Mouse (Mus musculus) monocyte, adult 5-6 weeks (primary cell): Measurements from ENCODE around the gene Gm19410. TPM values are rescaled to one million over a fixed set of nuclear protein-coding genes. Genes with fewer than 3 reads are reported as not detected.

Experiments used
- ATAC-seq: fragments of 153-309, 156-312 bp; replicated peaks from 2 replicates; pipeline ENCODE4 v1.8.0; 2017; ENCODE audit warnings: mild to moderate bottlenecking; ENCODE audit not compliant: low TSS enrichment, insufficient number of reproducible peaks, severe bottlenecking, poor library complexity, low FRiP score
- total RNA-seq: library from RNA; stranded (forward); fragments of 200-1000, 200-491, 200-594 nt; gene quantifications from 3 replicates; pipeline ENCODE4 v1.2.3, GENCODE M21; 2017

The Gm19410 gene
- total RNA-seq: not detected in 3 replicates

GRCm38 (mm10) chr8:35765499-35766193, at the start of gene Gm19410:
TSS of gene Gm19410 (plus strand) at chr8:35765790.
- ATAC-seq: no peak

- ATAC-seq: no peak
Measured at GRCm38 (mm10) chr8:35730776-35731175, 34.8 kb upstream of the Gm19410 start.

- ATAC-seq: no peak
Measured at GRCm38 (mm10) chr8:35735438-35735837, 30.2 kb upstream of the Gm19410 start.

- no peak for ATAC-seq
Measured at GRCm38 (mm10) chr8:35756202-35756601, 9.4 kb upstream of the Gm19410 start.

- no peak for ATAC-seq
Measured at GRCm38 (mm10) chr8:35765020-35765419, 570 bp upstream of the Gm19410 start.

GRCm38 (mm10) chr8:35773508-35773907, 7.9 kb downstream of the Gm19410 start:
- no peak for ATAC-seq
